Mouse (Mus musculus): Measurements from ENCODE around the gene Ccdc158. TPM values are rescaled to one million over a fixed set of nuclear protein-coding genes. Genes with fewer than 3 reads are reported as not detected.
A peak's percentile ranks its signal among the peaks of the same experiment; 100 is the strongest.

The Ccdc158 gene
- polyA plus RNA-seq, 1 experiment from 2014 or later = 0.90 TPM

GRCm38 (mm10) chr5:92607492-92608229, 67.4 kb downstream of the Ccdc158 start:
- Histone ChIP-seq H3K36me3 (no peaks in the 10 kb centered on the region), H3K9me3 (no peaks in the 10 kb centered on the region), H3K27ac (no peak overlapping the region), H3K27me3 (ENCODE audit: insufficient read depth, poor library complexity, severe bottlenecking) (peaks cover 18% of the 10 kb centered on the region), H3K4me1 (replicated peaks) (peaks cover 9% of the 10 kb centered on the region; the same call in 1 of the 2 replicates), H3K4me3 (no peak overlapping the region)
- DNase-seq (ENCODE audit: low spot score) = no peak
- 90% methylated on average over 5 of the region's 5 CpGs for WGBS

- Histone ChIP-seq H3K36me3 (no peaks in the 10 kb centered on the region), H3K9me3 (no peaks in the 10 kb centered on the region), H3K4me1 (replicated peaks) (peaks cover 16% of the 10 kb centered on the region; the same call in 1 of the 2 replicates), H3K4me3 (no peak overlapping the region), H3K27me3 (ENCODE audit: insufficient read depth, poor library complexity, severe bottlenecking) (peaks cover 33% of the 10 kb centered on the region), H3K27ac (no peak overlapping the region)
- WGBS = 88% methylated on average over 10 of the region's 10 CpGs
- DNase-seq (ENCODE audit: low spot score) = no peak
Observed at GRCm38 (mm10) chr5:92604452-92605247, 70.4 kb downstream of the Ccdc158 start.

- peaks cover 33% of the 10 kb centered on the region for H3K27me3 ChIP-seq (ENCODE audit: insufficient read depth, poor library complexity, severe bottlenecking)
- peak within 1 kb of the TSS; percentile 83 for H3K27ac ChIP-seq
- H3K36me3 ChIP-seq = no peaks in the 10 kb centered on the region
- under 1% methylated on average over 69 of the region's 69 CpGs for WGBS
- H3K4me3 ChIP-seq = peak within 1 kb of the TSS; percentile 67
- DNase-seq (ENCODE audit: low spot score) = peak; percentile 84
- no peaks in the 10 kb centered on the region for H3K9me3 ChIP-seq
- H3K4me1 ChIP-seq (replicated peaks) = peaks cover 16% of the 10 kb centered on the region; the same call in 1 of the 2 replicates
Observed at GRCm38 (mm10) chr5:92602691-92603690, 72.1 kb downstream of the Ccdc158 start, which contains the start of gene Stbd1. Gene Stbd1, plus strand, starts transcription at chr5:92603041.

- no peaks in the 10 kb centered on the region for H3K36me3 ChIP-seq
- peaks cover 16% of the 10 kb centered on the region; the same call in 1 of the 2 replicates for H3K4me1 ChIP-seq (replicated peaks)
- no peaks in the 10 kb centered on the region for H3K9me3 ChIP-seq
- H3K27ac ChIP-seq = no peak overlapping the region
- DNase-seq (ENCODE audit: low spot score) = no peak
- WGBS = 83% methylated on average over 10 of the region's 10 CpGs
- H3K27me3 ChIP-seq (ENCODE audit: insufficient read depth, poor library complexity, severe bottlenecking) = peaks cover 21% of the 10 kb centered on the region
- H3K4me3 ChIP-seq = no peak overlapping the region
Observed at GRCm38 (mm10) chr5:92599030-92599429, 76.0 kb downstream of the Ccdc158 start.

GRCm38 (mm10) chr5:92596865-92597264, 78.2 kb downstream of the Ccdc158 start:
- H3K27me3 ChIP-seq (ENCODE audit: insufficient read depth, poor library complexity, severe bottlenecking) = peaks cover 8% of the 10 kb centered on the region

GRCm38 (mm10) chr5:92595026-92595425, 80.0 kb downstream of the Ccdc158 start:
- Histone ChIP-seq H3K9me3 (no peaks in the 10 kb centered on the region), H3K4me3 (no peak overlapping the region), H3K4me1 (replicated peaks) (no peaks in the 10 kb centered on the region), H3K27ac (no peak overlapping the region), H3K27me3 (ENCODE audit: insufficient read depth, poor library complexity, severe bottlenecking) (no peaks in the 10 kb centered on the region), H3K36me3 (no peaks in the 10 kb centered on the region)
- no peak for DNase-seq (ENCODE audit: low spot score)
- 88% methylated on average over 5 of the region's 5 CpGs for whole genome bisulfite sequencing

More at GRCm38 (mm10) chr5:92596865-92597264, 78.2 kb downstream of the Ccdc158 start:
- H3K4me3 ChIP-seq = no peak overlapping the region
- no peak overlapping the region for H3K27ac ChIP-seq
- H3K9me3 ChIP-seq = no peaks in the 10 kb centered on the region
- no peak for DNase-seq (ENCODE audit: low spot score)
- no peaks in the 10 kb centered on the region for H3K4me1 ChIP-seq (replicated peaks)
- WGBS = 93% methylated on average over 8 of the region's 8 CpGs
- no peaks in the 10 kb centered on the region for H3K36me3 ChIP-seq

- no peaks in the 10 kb centered on the region for H3K27me3 ChIP-seq (ENCODE audit: insufficient read depth, poor library complexity, severe bottlenecking)
- H3K4me3 ChIP-seq = no peak overlapping the region
- no peaks in the 10 kb centered on the region for H3K9me3 ChIP-seq
- H3K36me3 ChIP-seq = no peaks in the 10 kb centered on the region
- peaks cover 10% of the 10 kb centered on the region for H3K4me1 ChIP-seq (replicated peaks)
- peak; percentile 10 for DNase-seq (ENCODE audit: low spot score)
- H3K27ac ChIP-seq = no peak overlapping the region
- WGBS = 47% methylated on average over 10 of the region's 10 CpGs
Observed at GRCm38 (mm10) chr5:92585932-92586331, 89.1 kb downstream of the Ccdc158 start.

- Histone ChIP-seq H3K27me3 (ENCODE audit: insufficient read depth, poor library complexity, severe bottlenecking) (no peaks in the 10 kb centered on the region), H3K4me1 (replicated peaks) (no peaks in the 10 kb centered on the region), H3K9me3 (no peaks in the 10 kb centered on the region), H3K36me3 (no peaks in the 10 kb centered on the region), H3K4me3 (no peak overlapping the region), H3K27ac (no peak overlapping the region)
- 93% methylated on average over 14 of the region's 14 CpGs for WGBS
- DNase-seq (ENCODE audit: low spot score) = no peak
Observed at GRCm38 (mm10) chr5:92579559-92579958, 95.5 kb downstream of the Ccdc158 start.

- Histone ChIP-seq H3K9me3 (no peaks in the 10 kb centered on the region), H3K27ac (no peak overlapping the region), H3K36me3 (no peaks in the 10 kb centered on the region), H3K27me3 (ENCODE audit: insufficient read depth, poor library complexity, severe bottlenecking) (no peaks in the 10 kb centered on the region), H3K4me3 (no peak overlapping the region), H3K4me1 (replicated peaks) (no peaks in the 10 kb centered on the region)
- DNase-seq (ENCODE audit: low spot score) = no peak
- 88% methylated on average over 4 of the region's 4 CpGs for WGBS
Observed at GRCm38 (mm10) chr5:92571232-92571631, 103.8 kb downstream of the Ccdc158 start.

GRCm38 (mm10) chr5:92562002-92562401, 113.1 kb downstream of the Ccdc158 start:
- Histone ChIP-seq H3K27me3 (ENCODE audit: insufficient read depth, poor library complexity, severe bottlenecking) (no peaks in the 10 kb centered on the region), H3K4me3 (no peak overlapping the region), H3K36me3 (no peaks in the 10 kb centered on the region), H3K27ac (no peak overlapping the region), H3K4me1 (replicated peaks) (no peaks in the 10 kb centered on the region), H3K9me3 (no peaks in the 10 kb centered on the region)
- 82% methylated on average over 13 of the region's 13 CpGs for WGBS
- no peak for DNase-seq (ENCODE audit: low spot score)

- Histone ChIP-seq H3K4me3 (no peak overlapping the region), H3K27me3 (ENCODE audit: insufficient read depth, poor library complexity, severe bottlenecking) (no peaks in the 10 kb centered on the region), H3K4me1 (replicated peaks) (no peaks in the 10 kb centered on the region), H3K27ac (no peak overlapping the region), H3K9me3 (no peaks in the 10 kb centered on the region), H3K36me3 (no peaks in the 10 kb centered on the region)
- DNase-seq (ENCODE audit: low spot score) = no peak
- 82% methylated on average over 2 of the region's 2 CpGs for WGBS
Observed at GRCm38 (mm10) chr5:92560201-92560600, 114.9 kb downstream of the Ccdc158 start.
